Comparison of ENCODE assay signal across 9 mouse cellular contexts in the genomic region with DNA sequence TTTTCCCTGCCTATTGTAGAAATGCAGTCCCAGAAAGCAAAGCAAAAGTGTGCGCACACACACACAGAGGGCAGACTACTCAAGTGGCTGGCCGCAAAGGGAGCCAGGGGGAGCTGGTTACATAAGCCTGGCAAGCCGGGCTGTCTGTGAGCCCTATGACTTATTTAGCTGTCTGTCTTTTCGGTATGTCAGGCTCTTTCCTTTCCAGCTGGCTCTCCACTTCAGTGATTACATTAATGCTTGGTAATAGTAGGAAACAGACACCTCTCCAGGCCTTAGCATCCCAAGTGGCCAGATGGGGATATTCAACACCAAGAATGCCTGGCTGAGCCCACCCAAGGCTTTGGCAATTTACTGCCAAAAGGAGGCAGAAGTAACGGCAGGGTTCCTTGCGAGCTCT.
A peak's percentile ranks its signal among the peaks of the same experiment; 100 is the strongest.
DNase-seq lines count a peak whose midpoint lies in the region; ATAC-seq and TF ChIP-seq lines count a peak whose summit lies in the region.
"Had no signal": no experiment of that assay in that cellular context is flagged by ENCODE, and none has a peak within 500 bp of the region (broad histone marks: within the 10 kb centered on the region; RNA-seq: fewer than 3 reads in every experiment).

No protein-coding gene starts in this region.

- H3K9me3 ChIP-seq in limb, embryonic 15.5 days = no peaks in the 10 kb centered on the region

- H3K4me1 ChIP-seq in lung, adult 2 months (ENCODE audit: control insufficient read depth, insufficient read depth, low read length) = no peaks in the 10 kb centered on the region
- peaks cover 19% of the 10 kb centered on the region for H3K4me1 ChIP-seq in limb, embryonic 15.5 days

- no peak for TF ChIP-seq CTCF in lung, adult 2 months (IDR thresholded peaks at IDR 0.05; ENCODE audit: insufficient read depth, low read length)
- no peak for TF ChIP-seq CTCF in left cerebral cortex, adult 2 months (IDR thresholded peaks at IDR 0.05)

- H3K27me3 ChIP-seq in limb, embryonic 15.5 days = no peaks in the 10 kb centered on the region

- H3K36me3 ChIP-seq in limb, embryonic 15.5 days = no peaks in the 10 kb centered on the region

- peak; percentile 11 for DNase-seq in embryo, embryonic 10 days (ENCODE audit: low spot score)
- DNase-seq in embryo, embryonic 9.5 days (ENCODE audit: extremely low spot score) = no peak
- peak; percentile 41 for DNase-seq in lung, postnatal 10 days
- DNase-seq in lung, adult 2 months = no peak
- DNase-seq in gastrocnemius, adult 18-20 months (ENCODE audit: low spot score) = peak; percentile 65
- DNase-seq in left cerebral cortex, adult 2 months (ENCODE audit: extremely low spot score in 1 of 2, low spot score in 2 of 2) = no peak
- DNase-seq in right cerebral cortex, postnatal 36 days (ENCODE audit: low spot score in 2 of 2) = no peak
- DNase-seq: cerebellum, adult 8-10 months had no signal

- no peak overlapping the region for H3K4me2 ChIP-seq in limb, embryonic 15.5 days

- intact Hi-C loops in left cerebral cortex, adult 2 months (cut with DNase I) = no loop called here

- WGBS in lung, adult 2 months = 56% methylated on average over 6 of the region's 6 CpGs
- WGBS in limb, embryonic 15.5 days = 39% methylated on average over 6 of the region's 6 CpGs

- H3K9ac ChIP-seq in limb, embryonic 15.5 days = no peak overlapping the region

- H3K4me3 ChIP-seq in lung, adult 2 months (replicated peaks; ENCODE audit: extremely low read depth, low read depth, low read length) = no peak overlapping the region
- H3K4me3 ChIP-seq in limb, embryonic 15.5 days = no peak overlapping the region
- no peak overlapping the region for H3K4me3 ChIP-seq in left cerebral cortex, adult 2 months

- no peak for TF ChIP-seq POLR2A in lung, adult 2 months (IDR thresholded peaks at IDR 0.05; ENCODE audit: borderline replicate concordance, extremely low read depth, low read depth, low read length)

- ATAC-seq in limb, embryonic 15.5 days (ENCODE audit: insufficient number of reproducible peaks, low FRiP score, low TSS enrichment, low read depth) = peak; percentile 14; the same call in 1 of the 2 replicates

- no peak overlapping the region for H3K27ac ChIP-seq in limb, embryonic 15.5 days
- H3K27ac ChIP-seq in left cerebral cortex, adult 2 months = no peak overlapping the region

Comparison
In these comparisons a context has a peak if more than half of its experiments do, and no peak if none do; other contexts are left out.
1. DNase-seq: peak in embryo, embryonic 10 days (single experiment), lung, postnatal 10 days (single experiment) and gastrocnemius, adult 18-20 months (single experiment); none in embryo, embryonic 9.5 days (single experiment), lung, adult 2 months (single experiment), left cerebral cortex, adult 2 months (0 of 2) and right cerebral cortex, postnatal 36 days (0 of 2).